Comparison of ENCODE assay signal across 32 mouse cellular contexts in the genomic region with DNA sequence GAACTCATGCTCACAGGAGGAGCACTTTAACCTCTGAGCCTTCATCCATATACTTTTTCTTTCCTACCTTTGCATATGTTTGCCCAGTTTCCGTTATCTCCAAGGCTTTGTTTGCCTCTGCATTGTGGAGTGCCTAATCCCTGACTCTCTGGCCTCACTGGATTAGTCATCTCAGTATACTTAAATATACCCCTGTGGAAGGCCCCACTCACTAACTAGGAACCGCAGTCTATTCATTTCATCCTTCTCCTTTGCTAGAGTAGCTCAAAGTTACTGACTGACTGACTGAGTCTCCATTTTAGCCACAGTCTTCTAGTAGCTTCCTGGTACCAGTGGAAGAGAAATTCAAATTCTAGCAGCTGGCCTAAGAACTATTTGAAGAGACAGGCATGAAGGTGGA.
"Had no signal": no experiment of that assay in that cellular context is flagged by ENCODE, and none has a peak within 500 bp of the region (broad histone marks: within the 10 kb centered on the region; RNA-seq: fewer than 3 reads in every experiment).

No protein-coding gene starts in this region.

- H3K4me1 ChIP-seq: limb, embryonic 10.5 days; limb, embryonic 12.5 days; limb, embryonic 13.5 days; limb, embryonic 15.5 days; liver, embryonic 13.5 days; liver, embryonic 15.5 days; lung, embryonic 15.5 days; megakaryocyte, embryonic 14.5 days; midbrain, embryonic 10.5 days; midbrain, embryonic 12.5 days; midbrain, embryonic 13.5 days; midbrain, embryonic 15.5 days had no signal

- H3K4me2 ChIP-seq: limb, embryonic 12.5 days; limb, embryonic 13.5 days; limb, embryonic 15.5 days; liver, embryonic 11.5 days; liver, embryonic 12.5 days; liver, embryonic 13.5 days; liver, embryonic 15.5 days; lung, embryonic 14.5 days; lung, embryonic 15.5 days; midbrain, embryonic 11.5 days; midbrain, embryonic 12.5 days; midbrain, embryonic 13.5 days; midbrain, embryonic 15.5 days had no signal

- H3K4me3 ChIP-seq: left cerebral cortex, adult 2 months; limb, embryonic 10.5 days; limb, embryonic 12.5 days; limb, embryonic 13.5 days; limb, embryonic 15.5 days; liver, embryonic 12.5 days; liver, embryonic 13.5 days; liver, embryonic 15.5 days; lung, embryonic 15.5 days; megakaryocyte, embryonic 14.5 days; midbrain, embryonic 10.5 days; midbrain, embryonic 12.5 days; midbrain, embryonic 13.5 days; midbrain, embryonic 15.5 days; myocyte had no signal

- H3K9me3 ChIP-seq: limb, embryonic 10.5 days; limb, embryonic 12.5 days; limb, embryonic 13.5 days; limb, embryonic 15.5 days; liver, embryonic 12.5 days; liver, embryonic 13.5 days; liver, embryonic 15.5 days; lung, embryonic 15.5 days; megakaryocyte, embryonic 14.5 days; midbrain, embryonic 10.5 days; midbrain, embryonic 12.5 days; midbrain, embryonic 13.5 days; midbrain, embryonic 15.5 days had no signal

- H3K36me3 ChIP-seq: limb, embryonic 10.5 days; limb, embryonic 12.5 days; limb, embryonic 13.5 days; limb, embryonic 15.5 days; liver, embryonic 12.5 days; liver, embryonic 13.5 days; liver, embryonic 15.5 days; lung, embryonic 15.5 days; midbrain, embryonic 10.5 days; midbrain, embryonic 12.5 days; midbrain, embryonic 13.5 days; midbrain, embryonic 15.5 days had no signal

- H3K27me3 ChIP-seq: liver, embryonic 13.5 days; liver, embryonic 15.5 days; midbrain, embryonic 12.5 days; midbrain, embryonic 15.5 days had no signal

- H3K9ac ChIP-seq: limb, embryonic 12.5 days; limb, embryonic 13.5 days; limb, embryonic 15.5 days; liver, embryonic 12.5 days; liver, embryonic 13.5 days; liver, embryonic 14.5 days; liver, embryonic 15.5 days; liver, postnatal 0 days; lung, embryonic 14.5 days; lung, embryonic 15.5 days; midbrain, embryonic 12.5 days; midbrain, embryonic 13.5 days; midbrain, embryonic 15.5 days had no signal

- H3K27ac ChIP-seq: left cerebral cortex, adult 2 months; limb, embryonic 10.5 days; limb, embryonic 12.5 days; limb, embryonic 13.5 days; limb, embryonic 15.5 days; liver, embryonic 12.5 days; liver, embryonic 13.5 days; liver, embryonic 14.5 days; liver, embryonic 15.5 days; lung, embryonic 15.5 days; macrophage; midbrain, embryonic 10.5 days; midbrain, embryonic 12.5 days; midbrain, embryonic 13.5 days; midbrain, embryonic 15.5 days had no signal

- ATAC-seq: liver, embryonic 12.5 days; liver, postnatal 0 days; lung, postnatal 0 days; midbrain, embryonic 13.5 days; midbrain, embryonic 15.5 days; midbrain, embryonic 16.5 days had no signal

- DNase-seq: left cerebral cortex, postnatal 4 days; liver; liver, embryonic 13.5 days; liver, postnatal 0 days; lung, adult 18-20 months; lung, adult 2 months; lung, embryonic 14.5 days; lung, postnatal 10 days; lung, postnatal 14 days; lung, postnatal 36 days; lung, postnatal 4 days; midbrain, embryonic 14.5 days had no signal
